Mouse (Mus musculus) hindbrain, embryonic 12.5 days (tissue): ENCODE results near the gene Ppara. TPM values are rescaled to one million over a fixed set of nuclear protein-coding genes. Genes with fewer than 3 reads are reported as not detected.

Source experiments
- ATAC-seq: fragments of 200-750 bp; cut with Nextera tagmentation; 2 replicates; pipeline ENCODE4 v1.8.0; 2017; ENCODE audit warnings: moderate TSS enrichment; ENCODE audit not compliant: low FRiP score
- H3K27ac ChIP-seq: fragments of 300-500 bp; sonication (generic); 2 replicates; pipeline ENCODE4 v1.5.1; 2016; ENCODE audit warnings: mild to moderate bottlenecking
- H3K27me3 ChIP-seq: fragments of 300-500 bp; sonication (generic); 2 replicates; pipeline ENCODE4 v1.6.1; 2016; ENCODE audit warnings: mild to moderate bottlenecking
- H3K36me3 ChIP-seq: fragments of 300-500 bp; sonication (generic); 2 replicates; pipeline ENCODE4 v1.6.1; 2016; ENCODE audit warnings: mild to moderate bottlenecking
- H3K4me1 ChIP-seq: fragments of 300-500 bp; sonication (generic); 2 replicates; pipeline ENCODE4 v1.6.1; 2016
- H3K4me2 ChIP-seq: fragments of 300-500 bp; sonication (generic); replicated peaks from 2 replicates; pipeline ENCODE4 v1.6.1; 2016; ENCODE audit warnings: mild to moderate bottlenecking
- H3K4me3 ChIP-seq: fragments of 300-500 bp; sonication (generic); 2 replicates; pipeline ENCODE4 v1.5.1; 2016; ENCODE audit warnings: mild to moderate bottlenecking
- H3K9ac ChIP-seq: fragments of 300-500 bp; sonication (generic); 2 replicates; pipeline ENCODE4 v1.6.1; 2016; ENCODE audit warnings: mild to moderate bottlenecking, moderate library complexity
- H3K9me3 ChIP-seq: fragments of 300-500 bp; sonication (generic); replicated peaks from 2 replicates; pipeline ENCODE4 v1.6.1; 2016; ENCODE audit warnings: mild to moderate bottlenecking
- WGBS: fragments of 180-500 bp; shearing (Covaris S2); methylation state at CpG from one replicate; pipeline ENCODE4 v1.1.7; 2016; 5-methylcytosine and 5-hydroxymethylcytosine counted together
- polyA plus RNA-seq: library from polyadenylated mRNA; unstranded; fragments of >200 nt; fragmentation: Nextera tagmentation; extraction: Ambion mirVana; gene quantifications from 2 replicates; pipeline ENCODE4 v1.2.1, GENCODE M21; 2016

The Ppara gene
- polyA plus RNA-seq, 1 experiment from 2014 or later: 1.0 TPM

- WGBS: 89% methylated on average over 5 of the region's 5 CpGs
- ATAC-seq: no peak
- H3K27me3 ChIP-seq: no peaks in the 10 kb centered on the region
- peaks cover 83% of the 10 kb centered on the region for H3K36me3 ChIP-seq
- H3K4me1 ChIP-seq: peaks cover 16% of the 10 kb centered on the region
- no peak overlapping the region for H3K4me2 ChIP-seq
- H3K9me3 ChIP-seq: no peaks in the 10 kb centered on the region
- no peak overlapping the region for H3K9ac ChIP-seq
- no peak overlapping the region for H3K4me3 ChIP-seq
- H3K27ac ChIP-seq: no peak overlapping the region
Observed at GRCm38 (mm10) chr15:85699452-85699851, 35.3 kb upstream of the Ppara start.

GRCm38 (mm10) chr15:85699862-85700501 is 34.8 kb upstream of the Ppara start:
- peaks cover 16% of the 10 kb centered on the region for H3K4me1 ChIP-seq
- H3K9ac ChIP-seq: no peak overlapping the region
- WGBS: 95% methylated on average over 13 of the region's 13 CpGs
- peaks cover 83% of the 10 kb centered on the region for H3K36me3 ChIP-seq
- no peak overlapping the region for H3K27ac ChIP-seq
- no peaks in the 10 kb centered on the region for H3K27me3 ChIP-seq
- no peaks in the 10 kb centered on the region for H3K9me3 ChIP-seq
- ATAC-seq: no peak
- no peak overlapping the region for H3K4me3 ChIP-seq
- H3K4me2 ChIP-seq: no peak overlapping the region

- Histone ChIP-seq H3K4me1 (peaks cover 16% of the 10 kb centered on the region), H3K4me3 (no peak overlapping the region), H3K4me2 (no peak overlapping the region), H3K36me3 (peaks cover 82% of the 10 kb centered on the region), H3K9ac (no peak overlapping the region), H3K27ac (no peak overlapping the region; the same call in 1 of the 2 replicates), H3K9me3 (no peaks in the 10 kb centered on the region), H3K27me3 (no peaks in the 10 kb centered on the region)
- ATAC-seq: no peak
- WGBS: 82% methylated on average over 9 of the region's 9 CpGs
Observed at GRCm38 (mm10) chr15:85700716-85701115, 34.1 kb upstream of the Ppara start.

GRCm38 (mm10) chr15:85701128-85701930 is 33.5 kb upstream of the Ppara start:
- H3K27me3 ChIP-seq: no peaks in the 10 kb centered on the region; the same call in 1 of the 2 replicates
- H3K9me3 ChIP-seq: no peaks in the 10 kb centered on the region
- WGBS: 87% methylated on average over 10 of the region's 10 CpGs
- H3K27ac ChIP-seq: peak overlapping the region; percentile 52; the same call in 1 of the 2 replicates
- peaks cover 18% of the 10 kb centered on the region for H3K4me1 ChIP-seq
- H3K4me3 ChIP-seq: no peak overlapping the region
- ATAC-seq: no peak
- no peak overlapping the region for H3K9ac ChIP-seq
- no peak overlapping the region for H3K4me2 ChIP-seq
- H3K36me3 ChIP-seq: peaks cover 80% of the 10 kb centered on the region

- H3K4me2 ChIP-seq: no peak overlapping the region
- no peak overlapping the region for H3K9ac ChIP-seq
- no peak overlapping the region for H3K4me3 ChIP-seq
- 72% methylated on average over 13 of the region's 13 CpGs for WGBS
- peak overlapping the region; percentile 52 for H3K27ac ChIP-seq
- no peaks in the 10 kb centered on the region for H3K9me3 ChIP-seq
- H3K27me3 ChIP-seq: no peaks in the 10 kb centered on the region; the same call in 1 of the 2 replicates
- peak; percentile 60 for ATAC-seq
- peaks cover 82% of the 10 kb centered on the region for H3K36me3 ChIP-seq
- peaks cover 20% of the 10 kb centered on the region for H3K4me1 ChIP-seq
Observed at GRCm38 (mm10) chr15:85702411-85702951, 32.3 kb upstream of the Ppara start.

GRCm38 (mm10) chr15:85703194-85703641 is 31.6 kb upstream of the Ppara start:
- Histone ChIP-seq H3K27me3 (no peaks in the 10 kb centered on the region; the same call in 1 of the 2 replicates), H3K9ac (no peak overlapping the region), H3K9me3 (no peaks in the 10 kb centered on the region), H3K4me3 (no peak overlapping the region), H3K4me1 (peaks cover 20% of the 10 kb centered on the region), H3K36me3 (peaks cover 78% of the 10 kb centered on the region), H3K27ac (peak overlapping the region; percentile 52; the same call in 1 of the 2 replicates), H3K4me2 (no peak overlapping the region)
- WGBS: 60% methylated on average over 11 of the region's 11 CpGs
- ATAC-seq: no peak

GRCm38 (mm10) chr15:85703858-85704257 is 30.9 kb upstream of the Ppara start:
- H3K27me3 ChIP-seq: no peaks in the 10 kb centered on the region; the same call in 1 of the 2 replicates

GRCm38 (mm10) chr15:85704341-85705012 is 30.3 kb upstream of the Ppara start:
- H3K27ac ChIP-seq: no peak overlapping the region
- 86% methylated on average over 8 of the region's 8 CpGs for WGBS
- peaks cover 67% of the 10 kb centered on the region for H3K36me3 ChIP-seq
- no peak for ATAC-seq
- H3K9me3 ChIP-seq: no peaks in the 10 kb centered on the region
- H3K27me3 ChIP-seq: no peaks in the 10 kb centered on the region; the same call in 1 of the 2 replicates
- peaks cover 20% of the 10 kb centered on the region for H3K4me1 ChIP-seq
- H3K4me3 ChIP-seq: no peak overlapping the region
- no peak overlapping the region for H3K9ac ChIP-seq
- H3K4me2 ChIP-seq: no peak overlapping the region

More at GRCm38 (mm10) chr15:85703858-85704257, 30.9 kb upstream of the Ppara start:
- no peaks in the 10 kb centered on the region for H3K9me3 ChIP-seq
- peak overlapping the region; percentile 2; the same call in 1 of the 2 replicates for H3K27ac ChIP-seq
- H3K4me2 ChIP-seq: no peak overlapping the region
- WGBS: 97% methylated on average over 4 of the region's 4 CpGs
- H3K36me3 ChIP-seq: peaks cover 72% of the 10 kb centered on the region
- no peak for ATAC-seq
- H3K4me3 ChIP-seq: no peak overlapping the region
- peaks cover 20% of the 10 kb centered on the region for H3K4me1 ChIP-seq
- H3K9ac ChIP-seq: no peak overlapping the region

- no peaks in the 10 kb centered on the region for H3K9me3 ChIP-seq
- no peak for ATAC-seq
- no peak overlapping the region for H3K4me3 ChIP-seq
- H3K36me3 ChIP-seq: peaks cover 62% of the 10 kb centered on the region
- peaks cover 24% of the 10 kb centered on the region for H3K4me1 ChIP-seq
- H3K9ac ChIP-seq: no peak overlapping the region
- no peak overlapping the region for H3K27ac ChIP-seq
- WGBS: 83% methylated on average over 9 of the region's 9 CpGs
- no peaks in the 10 kb centered on the region; the same call in 1 of the 2 replicates for H3K27me3 ChIP-seq
- no peak overlapping the region for H3K4me2 ChIP-seq
Observed at GRCm38 (mm10) chr15:85705013-85705528, 29.7 kb upstream of the Ppara start.

- Histone ChIP-seq H3K9me3 (no peaks in the 10 kb centered on the region), H3K36me3 (peaks cover 62% of the 10 kb centered on the region), H3K27ac (no peak overlapping the region), H3K4me1 (peaks cover 25% of the 10 kb centered on the region), H3K9ac (no peak overlapping the region), H3K4me3 (no peak overlapping the region), H3K27me3 (peaks cover 3% of the 10 kb centered on the region), H3K4me2 (no peak overlapping the region)
- WGBS: 75% methylated on average over 13 of the region's 13 CpGs
- no peak for ATAC-seq
Observed at GRCm38 (mm10) chr15:85705566-85706332, 29.0 kb upstream of the Ppara start.

GRCm38 (mm10) chr15:85706527-85706926 is 28.3 kb upstream of the Ppara start:
- WGBS: 96% methylated on average over 8 of the region's 8 CpGs
- Histone ChIP-seq H3K4me2 (no peak overlapping the region), H3K4me3 (no peak overlapping the region), H3K36me3 (peaks cover 55% of the 10 kb centered on the region), H3K9me3 (no peaks in the 10 kb centered on the region), H3K27me3 (peaks cover 9% of the 10 kb centered on the region), H3K27ac (0 out of 2 replicates have a peak overlapping the region, but pooled peaks have one; percentile 4), H3K4me1 (peaks cover 25% of the 10 kb centered on the region), H3K9ac (no peak overlapping the region)
- ATAC-seq: no peak
